Mouse (Mus musculus) bone marrow macrophage, adult 2 months (primary cell): Measurements from ENCODE around the gene Btbd9.

ENCODE experiments used
- CTCF ChIP-seq: IDR thresholded peaks from 2 replicates; pipeline ENCODE4 v1.5.1; 2012; ENCODE audit warnings: low read depth, mild to moderate bottlenecking, low read length, moderate library complexity
- POLR2A ChIP-seq: IDR thresholded peaks from 2 replicates; pipeline ENCODE4 v1.6.1; 2012; ENCODE audit warnings: mild to moderate bottlenecking, low read depth, low read length, borderline replicate concordance

DNA sequence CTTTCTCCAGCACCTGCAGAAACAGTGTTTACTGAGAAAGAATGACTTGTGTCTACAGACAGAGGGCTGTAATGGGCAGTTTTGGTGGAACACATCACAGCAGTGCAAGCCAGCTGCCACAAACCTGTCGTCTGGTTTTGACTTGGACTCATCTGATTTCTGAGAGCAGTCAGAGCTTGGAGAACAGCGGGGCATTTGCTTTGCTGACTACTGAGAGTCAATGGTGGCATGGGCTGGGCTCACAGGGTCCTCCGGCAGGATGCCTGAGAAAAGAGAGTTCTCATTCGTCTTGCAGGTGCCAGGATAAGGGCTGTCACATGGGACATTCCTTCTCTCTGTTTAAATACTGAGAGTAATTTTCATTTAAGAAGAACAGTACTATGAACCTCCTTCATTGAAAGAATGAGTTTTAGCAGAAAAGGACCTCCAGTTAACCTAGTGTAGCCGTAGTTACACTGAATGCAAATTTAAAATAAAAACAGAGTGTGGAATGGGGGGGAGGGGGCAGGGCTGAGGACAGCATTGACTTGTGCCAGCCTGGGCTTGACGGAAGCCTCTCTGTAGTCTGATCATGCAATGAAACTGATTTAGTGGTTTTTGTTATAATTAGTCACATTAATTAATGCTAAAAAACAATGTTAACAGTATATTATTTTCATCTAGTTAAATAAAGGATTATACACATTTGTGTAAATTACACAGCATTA, 122.0 kb downstream of the Btbd9 start:
- TF ChIP-seq POLR2A: no peak
- TF ChIP-seq CTCF: no peak
